Mouse (Mus musculus): ENCODE measurements around the gene Zfp1. TPM values are rescaled to one million over a fixed set of nuclear protein-coding genes. Genes with fewer than 3 reads are reported as not detected.

The Zfp1 gene
- total and polyA plus RNA-seq, 3 experiments, result 7.1 to 21.1 (median 10.9) TPM

- H3K4me3 ChIP-seq (ENCODE audit: low read depth, low read length), result no peak overlapping the region
- DNase-seq (ENCODE audit: low spot score) (no peak), ATAC-seq (ENCODE audit: extremely low read depth, insufficient number of reproducible peaks, low FRiP score, poor library complexity, severe bottlenecking) (no peak)
- no peaks in the 10 kb centered on the region for H3K9me3 ChIP-seq (replicated peaks)
- peaks cover 23% of the 10 kb centered on the region for H3K27me3 ChIP-seq (ENCODE audit: insufficient read depth, low read length)
- 0 out of 2 replicates have a peak, but pooled peaks cover 2% of the 10 kb centered on the region for H3K4me1 ChIP-seq (ENCODE audit: insufficient read depth, low read depth, low read length)
- no peak for TF ChIP-seq TAL1 (conservative IDR thresholded peaks at IDR 0.05; ENCODE audit: low read depth, low read length)
- no peak for TF ChIP-seq GATA2 (IDR thresholded peaks at IDR 0.05; ENCODE audit: borderline replicate concordance, low read depth, low read length)
- TF ChIP-seq CTCF (IDR thresholded peaks at IDR 0.05; ENCODE audit: low read depth, low read length), result no peak
- no peak for TF ChIP-seq POLR2AphosphoS5 (IDR thresholded peaks at IDR 0.05; ENCODE audit: insufficient replicate concordance, low read depth, low read length)
- TF ChIP-seq GATA1 (IDR thresholded peaks at IDR 0.05; ENCODE audit: borderline replicate concordance, low read length), result no peak
- no peaks in the 10 kb centered on the region for H3K36me3 ChIP-seq (replicated peaks)
Measured at GRCm38 (mm10) chr8:111686881-111687280, 43.7 kb downstream of the Zfp1 start.

- no peak for ATAC-seq (ENCODE audit: extremely low read depth, insufficient number of reproducible peaks, low FRiP score, poor library complexity, severe bottlenecking)
- no peaks in the 10 kb centered on the region for H3K9me3 ChIP-seq (replicated peaks)
- no peak for DNase-seq (ENCODE audit: low spot score)
- no peak within 1 kb of the TSS for H3K4me3 ChIP-seq (ENCODE audit: low read depth, low read length)
- peaks cover 21% of the 10 kb centered on the region for H3K27me3 ChIP-seq (ENCODE audit: insufficient read depth, low read length)
- H3K4me1 ChIP-seq (ENCODE audit: insufficient read depth, low read depth, low read length), result 0 out of 2 replicates have a peak, but pooled peaks cover under 1% of the 10 kb centered on the region
- H3K36me3 ChIP-seq (replicated peaks), result no peaks in the 10 kb centered on the region
- TF ChIP-seq GATA1 (IDR thresholded peaks at IDR 0.05; ENCODE audit: borderline replicate concordance, low read length), result no peak
- no peak for TF ChIP-seq POLR2AphosphoS5 (IDR thresholded peaks at IDR 0.05; ENCODE audit: insufficient replicate concordance, low read depth, low read length)
- no peak for TF ChIP-seq CTCF (IDR thresholded peaks at IDR 0.05; ENCODE audit: low read depth, low read length)
- no peak for TF ChIP-seq TAL1 (conservative IDR thresholded peaks at IDR 0.05; ENCODE audit: low read depth, low read length)
- no peak for TF ChIP-seq GATA2 (IDR thresholded peaks at IDR 0.05; ENCODE audit: borderline replicate concordance, low read depth, low read length)
Measured at GRCm38 (mm10) chr8:111690960-111691445, 47.8 kb downstream of the Zfp1 start, which contains the start of gene Ctrb1. TSS of gene Ctrb1 (minus strand) at chr8:111691010.

- Histone ChIP-seq H3K36me3 (replicated peaks) (no peaks in the 10 kb centered on the region), H3K4me1 (ENCODE audit: insufficient read depth, low read depth, low read length) (no peaks in the 10 kb centered on the region), H3K27me3 (ENCODE audit: insufficient read depth, low read length) (peaks cover 13% of the 10 kb centered on the region), H3K4me3 (ENCODE audit: low read depth, low read length) (no peak overlapping the region), H3K9me3 (replicated peaks) (no peaks in the 10 kb centered on the region)
- no peak for TF ChIP-seq GATA2 (IDR thresholded peaks at IDR 0.05; ENCODE audit: borderline replicate concordance, low read depth, low read length)
- no peak for TF ChIP-seq TAL1 (conservative IDR thresholded peaks at IDR 0.05; ENCODE audit: low read depth, low read length)
- DNase-seq (ENCODE audit: low spot score) (no peak), ATAC-seq (ENCODE audit: extremely low read depth, insufficient number of reproducible peaks, low FRiP score, poor library complexity, severe bottlenecking) (no peak)
Measured at GRCm38 (mm10) chr8:111693261-111693741, 50.1 kb downstream of the Zfp1 start.

- peaks cover 8% of the 10 kb centered on the region for H3K27me3 ChIP-seq (ENCODE audit: insufficient read depth, low read length)
- no peak for ATAC-seq (ENCODE audit: extremely low read depth, insufficient number of reproducible peaks, low FRiP score, poor library complexity, severe bottlenecking)
Measured at GRCm38 (mm10) chr8:111695441-111695840, 52.2 kb downstream of the Zfp1 start.

GRCm38 (mm10) chr8:111697655-111698054, 54.5 kb downstream of the Zfp1 start:
- no peak for DNase-seq (ENCODE audit: low spot score)
- peaks cover 13% of the 10 kb centered on the region for H3K27me3 ChIP-seq (ENCODE audit: insufficient read depth, low read length)
- no peaks in the 10 kb centered on the region for H3K4me1 ChIP-seq (ENCODE audit: insufficient read depth, low read depth, low read length)
- H3K36me3 ChIP-seq (replicated peaks), result no peaks in the 10 kb centered on the region
- no peak for TF ChIP-seq GATA1 (IDR thresholded peaks at IDR 0.05; ENCODE audit: borderline replicate concordance, low read length)
- no peak for TF ChIP-seq CTCF (IDR thresholded peaks at IDR 0.05; ENCODE audit: low read depth, low read length)
- TF ChIP-seq POLR2AphosphoS5 (IDR thresholded peaks at IDR 0.05; ENCODE audit: insufficient replicate concordance, low read depth, low read length), result no peak
- no peak for TF ChIP-seq TAL1 (conservative IDR thresholded peaks at IDR 0.05; ENCODE audit: low read depth, low read length)
- TF ChIP-seq GATA2 (IDR thresholded peaks at IDR 0.05; ENCODE audit: borderline replicate concordance, low read depth, low read length), result no peak
- no peaks in the 10 kb centered on the region for H3K9me3 ChIP-seq (replicated peaks)
- no peak overlapping the region for H3K4me3 ChIP-seq (ENCODE audit: low read depth, low read length)
- no peak for ATAC-seq (ENCODE audit: extremely low read depth, insufficient number of reproducible peaks, low FRiP score, poor library complexity, severe bottlenecking)

More at GRCm38 (mm10) chr8:111695441-111695840, 52.2 kb downstream of the Zfp1 start:
- no peak overlapping the region for H3K4me3 ChIP-seq (ENCODE audit: low read depth, low read length)
- no peak for TF ChIP-seq CTCF (IDR thresholded peaks at IDR 0.05; ENCODE audit: low read depth, low read length)
- TF ChIP-seq TAL1 (conservative IDR thresholded peaks at IDR 0.05; ENCODE audit: low read depth, low read length), result no peak
- TF ChIP-seq GATA2 (IDR thresholded peaks at IDR 0.05; ENCODE audit: borderline replicate concordance, low read depth, low read length), result no peak
- no peak for TF ChIP-seq GATA1 (IDR thresholded peaks at IDR 0.05; ENCODE audit: borderline replicate concordance, low read length)
- TF ChIP-seq POLR2AphosphoS5 (IDR thresholded peaks at IDR 0.05; ENCODE audit: insufficient replicate concordance, low read depth, low read length), result no peak
- H3K4me1 ChIP-seq (ENCODE audit: insufficient read depth, low read depth, low read length), result no peaks in the 10 kb centered on the region
- H3K36me3 ChIP-seq (replicated peaks), result no peaks in the 10 kb centered on the region
- DNase-seq (ENCODE audit: low spot score), result no peak
- H3K9me3 ChIP-seq (replicated peaks), result no peaks in the 10 kb centered on the region

- no peaks in the 10 kb centered on the region for H3K4me1 ChIP-seq (ENCODE audit: insufficient read depth, low read depth, low read length)
- peaks cover 24% of the 10 kb centered on the region for H3K27me3 ChIP-seq (ENCODE audit: insufficient read depth, low read length)
- no peak overlapping the region for H3K4me3 ChIP-seq (ENCODE audit: low read depth, low read length)
- no peaks in the 10 kb centered on the region for H3K36me3 ChIP-seq (replicated peaks)
- no peak for ATAC-seq (ENCODE audit: extremely low read depth, insufficient number of reproducible peaks, low FRiP score, poor library complexity, severe bottlenecking)
- DNase-seq (ENCODE audit: low spot score), result no peak
- no peaks in the 10 kb centered on the region for H3K9me3 ChIP-seq (replicated peaks)
- TF ChIP-seq TAL1 (conservative IDR thresholded peaks at IDR 0.05; ENCODE audit: low read depth, low read length), result no peak
- no peak for TF ChIP-seq POLR2AphosphoS5 (IDR thresholded peaks at IDR 0.05; ENCODE audit: insufficient replicate concordance, low read depth, low read length)
- no peak for TF ChIP-seq CTCF (IDR thresholded peaks at IDR 0.05; ENCODE audit: low read depth, low read length)
- no peak for TF ChIP-seq GATA2 (IDR thresholded peaks at IDR 0.05; ENCODE audit: borderline replicate concordance, low read depth, low read length)
- TF ChIP-seq GATA1 (IDR thresholded peaks at IDR 0.05; ENCODE audit: borderline replicate concordance, low read length), result no peak
Measured at GRCm38 (mm10) chr8:111699035-111699434, 55.8 kb downstream of the Zfp1 start.
